Mouse (Mus musculus) adrenal gland, adult 18-20 months (tissue): ENCODE measurements around the gene Sohlh1. TPM values are rescaled to one million over a fixed set of nuclear protein-coding genes. Genes with fewer than 3 reads are reported as not detected.

Experiments used
- DNase-seq, 2 experiments: peaks; one replicate each; pipeline ENCODE4 v3.0.0; 2021 to 2022; ENCODE audit warnings: low spot score in 2 of 2
- long read RNA-seq, 2 experiments: library from polyadenylated mRNA; stranded (forward); transcript quantifications; one replicate each; pipeline ENCODE4 v2.0.0; 2021
- total RNA-seq, 2 experiments: library from RNA; stranded (reverse); gene quantifications; 1 replicate in 1 of 2; 2 replicates in 1 of 2; pipeline ENCODE4 v1.2.3; 2021

Gene Sohlh1
- not detected for total RNA-seq
- long read RNA-seq, experiment 1, partial matches to known transcripts: 0 of 1 reads
- long read RNA-seq, experiment 1, other reads (novel, unspliced or antisense): 1 of 1 reads
- long read RNA-seq, experiment 2: 0 reads

GRCm38 (mm10) chr2:25847226-25847625 lies at the start of gene Sohlh1:
Gene Sohlh1, minus strand, starts transcription at chr2:25847248.
- no peak for DNase-seq

GRCm38 (mm10) chr2:25892440-25892839 lies 45.4 kb upstream of the Sohlh1 start:
- DNase-seq: no peak

- peak; percentile 19 to 39 for DNase-seq
Measured at GRCm38 (mm10) chr2:25888144-25888543, 41.1 kb upstream of the Sohlh1 start.

- DNase-seq: no peak
Measured at GRCm38 (mm10) chr2:25887226-25887625, 40.2 kb upstream of the Sohlh1 start.

- no peak for DNase-seq
Measured at GRCm38 (mm10) chr2:25884756-25885155, 37.7 kb upstream of the Sohlh1 start.

GRCm38 (mm10) chr2:25882276-25882675 lies 35.2 kb upstream of the Sohlh1 start:
- DNase-seq: no peak

GRCm38 (mm10) chr2:25879061-25879460 lies 32.0 kb upstream of the Sohlh1 start:
- no peak for DNase-seq

- DNase-seq: no peak
Measured at GRCm38 (mm10) chr2:25878516-25878915, 31.5 kb upstream of the Sohlh1 start.

GRCm38 (mm10) chr2:25877736-25878268 lies 30.8 kb upstream of the Sohlh1 start:
- DNase-seq: no peak

- DNase-seq: no peak
Measured at GRCm38 (mm10) chr2:25877250-25877735, 30.2 kb upstream of the Sohlh1 start.

GRCm38 (mm10) chr2:25866656-25867055 lies 19.6 kb upstream of the Sohlh1 start:
- DNase-seq: peak in 1 of 2 experiments; percentile 41

GRCm38 (mm10) chr2:25865412-25865811 lies 18.4 kb upstream of the Sohlh1 start:
- DNase-seq: no peak

GRCm38 (mm10) chr2:25864230-25864629 lies 17.2 kb upstream of the Sohlh1 start:
- DNase-seq: no peak

GRCm38 (mm10) chr2:25863337-25864131 lies 16.5 kb upstream of the Sohlh1 start, which contains the start of gene Kcnt1:
Gene Kcnt1, plus strand, starts transcription at chr2:25863734.
- peak; percentile 38 to 41 for DNase-seq

GRCm38 (mm10) chr2:25862696-25863270 lies 15.7 kb upstream of the Sohlh1 start:
- no peak for DNase-seq

- no peak for DNase-seq
Measured at GRCm38 (mm10) chr2:25862038-25862437, 15.0 kb upstream of the Sohlh1 start.

GRCm38 (mm10) chr2:25859891-25860290 lies 12.8 kb upstream of the Sohlh1 start:
- no peak for DNase-seq

GRCm38 (mm10) chr2:25853998-25854397 lies 7.0 kb upstream of the Sohlh1 start:
- DNase-seq: no peak

GRCm38 (mm10) chr2:25852626-25853025 lies 5.6 kb upstream of the Sohlh1 start:
- peak in 1 of 2 experiments; percentile 41 for DNase-seq

GRCm38 (mm10) chr2:25850330-25850729 lies 3.3 kb upstream of the Sohlh1 start:
- DNase-seq: peak; percentile 68 to 78

GRCm38 (mm10) chr2:25846516-25846915 lies 532 bp downstream of the Sohlh1 start:
- DNase-seq: no peak

- DNase-seq: no peak
Measured at GRCm38 (mm10) chr2:25844097-25844496, 3.0 kb downstream of the Sohlh1 start.
